Mouse (Mus musculus): ENCODE measurements around the gene Pdlim5. TPM values are rescaled to one million over a fixed set of nuclear protein-coding genes. Genes with fewer than 3 reads are reported as not detected.
"Not testable (repeated sequence)": the region's sequence is repeated elsewhere in the genome, so short reads cannot be mapped to it uniquely, and the experiment has no call there.

Gene Pdlim5
- total RNA-seq (2015; ENCODE audit: low replicate concordance) (3.6 and 22.6 TPM in 2 replicates), total RNA-seq (2017; ENCODE audit: low replicate concordance) (5.5 and 6.5 TPM in 2 replicates)

GRCm38 (mm10) chr3:142395520-142396193 lies at the start of gene Pdlim5:
Gene Pdlim5, minus strand, starts transcription at chr3:142395696.
- ATAC-seq (replicated peaks; ENCODE audit: low FRiP score, poor library complexity, severe bottlenecking) = peak; percentile 98

- no peak for ATAC-seq (replicated peaks; ENCODE audit: low FRiP score, poor library complexity, severe bottlenecking)
Observed at GRCm38 (mm10) chr3:142443710-142444043, 48.2 kb upstream of the Pdlim5 start.

GRCm38 (mm10) chr3:142443006-142443709 lies 47.7 kb upstream of the Pdlim5 start:
- ATAC-seq (replicated peaks; ENCODE audit: low FRiP score, poor library complexity, severe bottlenecking) = no peak

- no peak for ATAC-seq (replicated peaks; ENCODE audit: low FRiP score, poor library complexity, severe bottlenecking)
Observed at GRCm38 (mm10) chr3:142442161-142442560, 46.7 kb upstream of the Pdlim5 start.

GRCm38 (mm10) chr3:142441142-142441541 lies 45.6 kb upstream of the Pdlim5 start:
- no peak for ATAC-seq (replicated peaks; ENCODE audit: low FRiP score, poor library complexity, severe bottlenecking)

GRCm38 (mm10) chr3:142440191-142440590 lies 44.7 kb upstream of the Pdlim5 start:
- no peak for ATAC-seq (replicated peaks; ENCODE audit: low FRiP score, poor library complexity, severe bottlenecking)

- ATAC-seq (replicated peaks; ENCODE audit: low FRiP score, poor library complexity, severe bottlenecking) = no peak
Observed at GRCm38 (mm10) chr3:142439591-142440093, 44.1 kb upstream of the Pdlim5 start.

- ATAC-seq (replicated peaks; ENCODE audit: low FRiP score, poor library complexity, severe bottlenecking) = not testable (repeated sequence)
Observed at GRCm38 (mm10) chr3:142438630-142439029, 43.1 kb upstream of the Pdlim5 start.

GRCm38 (mm10) chr3:142436824-142437223 lies 41.3 kb upstream of the Pdlim5 start:
- ATAC-seq (replicated peaks; ENCODE audit: low FRiP score, poor library complexity, severe bottlenecking) = no peak

- no peak for ATAC-seq (replicated peaks; ENCODE audit: low FRiP score, poor library complexity, severe bottlenecking)
Observed at GRCm38 (mm10) chr3:142436212-142436611, 40.7 kb upstream of the Pdlim5 start.

- no peak for ATAC-seq (replicated peaks; ENCODE audit: low FRiP score, poor library complexity, severe bottlenecking)
Observed at GRCm38 (mm10) chr3:142434786-142435168, 39.3 kb upstream of the Pdlim5 start.

GRCm38 (mm10) chr3:142434127-142434785 lies 38.8 kb upstream of the Pdlim5 start:
- ATAC-seq (replicated peaks; ENCODE audit: low FRiP score, poor library complexity, severe bottlenecking) = no peak

GRCm38 (mm10) chr3:142431481-142431880 lies 36.0 kb upstream of the Pdlim5 start:
- ATAC-seq (replicated peaks; ENCODE audit: low FRiP score, poor library complexity, severe bottlenecking) = no peak

GRCm38 (mm10) chr3:142430048-142430447 lies 34.6 kb upstream of the Pdlim5 start:
- no peak for ATAC-seq (replicated peaks; ENCODE audit: low FRiP score, poor library complexity, severe bottlenecking)

- ATAC-seq (replicated peaks; ENCODE audit: low FRiP score, poor library complexity, severe bottlenecking) = no peak
Observed at GRCm38 (mm10) chr3:142426806-142427205, 31.3 kb upstream of the Pdlim5 start.

GRCm38 (mm10) chr3:142424134-142424533 lies 28.6 kb upstream of the Pdlim5 start:
- ATAC-seq (replicated peaks; ENCODE audit: low FRiP score, poor library complexity, severe bottlenecking) = no peak

GRCm38 (mm10) chr3:142423501-142423917 lies 28.0 kb upstream of the Pdlim5 start:
- ATAC-seq (replicated peaks; ENCODE audit: low FRiP score, poor library complexity, severe bottlenecking) = no peak

GRCm38 (mm10) chr3:142422229-142422628 lies 26.7 kb upstream of the Pdlim5 start:
- ATAC-seq (replicated peaks; ENCODE audit: low FRiP score, poor library complexity, severe bottlenecking) = no peak

GRCm38 (mm10) chr3:142421470-142421869 lies 26.0 kb upstream of the Pdlim5 start:
- no peak for ATAC-seq (replicated peaks; ENCODE audit: low FRiP score, poor library complexity, severe bottlenecking)

GRCm38 (mm10) chr3:142417996-142418395 lies 22.5 kb upstream of the Pdlim5 start:
- no peak for ATAC-seq (replicated peaks; ENCODE audit: low FRiP score, poor library complexity, severe bottlenecking)
